Mouse (Mus musculus): ENCODE results near the gene Epc2. TPM values are rescaled to one million over a fixed set of nuclear protein-coding genes. Genes with fewer than 3 reads are reported as not detected.

Gene Epc2
- polyA plus RNA-seq, 1 experiment from 2014 or later, result 4.8 TPM

- Histone ChIP-seq H3K4me2 (no peak overlapping the region), H3K4me1 (peaks cover 26% of the 10 kb centered on the region), H3K27ac (replicated peaks) (no peak overlapping the region), H3K36me3 (no peaks in the 10 kb centered on the region), H3K9me3 (no peaks in the 10 kb centered on the region), H3K4me3 (no peak overlapping the region), H3K27me3 (replicated peaks) (no peaks in the 10 kb centered on the region), H3K9ac (no peak overlapping the region)
- 61% methylated on average over 11 of the region's 11 CpGs for WGBS
- ATAC-seq (ENCODE audit: extremely low read depth, insufficient number of reproducible peaks, low FRiP score, low TSS enrichment), result no peak
Measured at GRCm38 (mm10) chr2:49571159-49571920, 120.1 kb downstream of the Epc2 start.

GRCm38 (mm10) chr2:49572111-49572642 lies 120.9 kb downstream of the Epc2 start:
- no peak for ATAC-seq (ENCODE audit: extremely low read depth, insufficient number of reproducible peaks, low FRiP score, low TSS enrichment)
- WGBS, result 65% methylated on average over 12 of the region's 12 CpGs
- Histone ChIP-seq H3K4me1 (peaks cover 26% of the 10 kb centered on the region), H3K27ac (replicated peaks) (no peak overlapping the region), H3K9me3 (no peaks in the 10 kb centered on the region), H3K9ac (no peak overlapping the region), H3K27me3 (replicated peaks) (no peaks in the 10 kb centered on the region), H3K4me3 (no peak overlapping the region), H3K4me2 (no peak overlapping the region), H3K36me3 (no peaks in the 10 kb centered on the region)

GRCm38 (mm10) chr2:49572684-49573083 lies 121.4 kb downstream of the Epc2 start:
- no peak for ATAC-seq (ENCODE audit: extremely low read depth, insufficient number of reproducible peaks, low FRiP score, low TSS enrichment)
- Histone ChIP-seq H3K36me3 (no peaks in the 10 kb centered on the region), H3K27me3 (replicated peaks) (no peaks in the 10 kb centered on the region), H3K9ac (no peak overlapping the region), H3K4me3 (no peak overlapping the region), H3K9me3 (no peaks in the 10 kb centered on the region), H3K4me1 (peaks cover 26% of the 10 kb centered on the region), H3K27ac (replicated peaks) (no peak overlapping the region), H3K4me2 (no peak overlapping the region)
- 76% methylated on average over 9 of the region's 9 CpGs for WGBS

GRCm38 (mm10) chr2:49573282-49573681 lies 122.0 kb downstream of the Epc2 start:
- no peak overlapping the region for H3K4me3 ChIP-seq
- H3K27me3 ChIP-seq (replicated peaks), result no peaks in the 10 kb centered on the region
- no peak overlapping the region for H3K4me2 ChIP-seq
- 93% methylated on average over 3 of the region's 3 CpGs for WGBS
- ATAC-seq (ENCODE audit: extremely low read depth, insufficient number of reproducible peaks, low FRiP score, low TSS enrichment), result no peak
- H3K9me3 ChIP-seq, result no peaks in the 10 kb centered on the region
- no peak overlapping the region for H3K9ac ChIP-seq
- peaks cover 26% of the 10 kb centered on the region for H3K4me1 ChIP-seq
- no peaks in the 10 kb centered on the region for H3K36me3 ChIP-seq
- H3K27ac ChIP-seq (replicated peaks), result no peak overlapping the region

GRCm38 (mm10) chr2:49580585-49580984 lies 129.3 kb downstream of the Epc2 start:
- H3K4me2 ChIP-seq, result no peak overlapping the region
- ATAC-seq (ENCODE audit: extremely low read depth, insufficient number of reproducible peaks, low FRiP score, low TSS enrichment), result no peak
- H3K36me3 ChIP-seq, result no peaks in the 10 kb centered on the region
- 76% methylated on average over 3 of the region's 3 CpGs for WGBS
- no peaks in the 10 kb centered on the region for H3K9me3 ChIP-seq
- H3K4me1 ChIP-seq, result no peaks in the 10 kb centered on the region
- no peak overlapping the region for H3K4me3 ChIP-seq
- no peaks in the 10 kb centered on the region for H3K27me3 ChIP-seq (replicated peaks)
- no peak overlapping the region for H3K9ac ChIP-seq
- no peak overlapping the region for H3K27ac ChIP-seq (replicated peaks)

- Histone ChIP-seq H3K9me3 (no peaks in the 10 kb centered on the region), H3K4me3 (no peak overlapping the region), H3K4me2 (no peak overlapping the region), H3K27ac (replicated peaks) (no peak overlapping the region), H3K27me3 (replicated peaks) (no peaks in the 10 kb centered on the region), H3K9ac (no peak overlapping the region), H3K4me1 (no peaks in the 10 kb centered on the region), H3K36me3 (no peaks in the 10 kb centered on the region)
- no peak for ATAC-seq (ENCODE audit: extremely low read depth, insufficient number of reproducible peaks, low FRiP score, low TSS enrichment)
- WGBS, result 67% methylated on average over 5 of the region's 5 CpGs
Measured at GRCm38 (mm10) chr2:49582546-49582945, 131.3 kb downstream of the Epc2 start.

GRCm38 (mm10) chr2:49583311-49583710 lies 132.0 kb downstream of the Epc2 start:
- no peak overlapping the region for H3K4me3 ChIP-seq
- no peak overlapping the region for H3K9ac ChIP-seq
- WGBS, result 86% methylated on average over 2 of the region's 2 CpGs
- no peak overlapping the region for H3K4me2 ChIP-seq
- H3K36me3 ChIP-seq, result no peaks in the 10 kb centered on the region
- no peaks in the 10 kb centered on the region for H3K4me1 ChIP-seq
- no peaks in the 10 kb centered on the region for H3K9me3 ChIP-seq
- no peak overlapping the region for H3K27ac ChIP-seq (replicated peaks)
- no peaks in the 10 kb centered on the region for H3K27me3 ChIP-seq (replicated peaks)
- no peak for ATAC-seq (ENCODE audit: extremely low read depth, insufficient number of reproducible peaks, low FRiP score, low TSS enrichment)

GRCm38 (mm10) chr2:49590450-49590849 lies 139.2 kb downstream of the Epc2 start:
- H3K27ac ChIP-seq (replicated peaks), result no peak overlapping the region

GRCm38 (mm10) chr2:49592926-49593325 lies 141.6 kb downstream of the Epc2 start:
- H3K4me2 ChIP-seq, result no peak overlapping the region
- H3K4me3 ChIP-seq, result no peak overlapping the region
- H3K36me3 ChIP-seq, result no peaks in the 10 kb centered on the region
- H3K4me1 ChIP-seq, result no peaks in the 10 kb centered on the region
- H3K9me3 ChIP-seq, result no peaks in the 10 kb centered on the region
- ATAC-seq (ENCODE audit: extremely low read depth, insufficient number of reproducible peaks, low FRiP score, low TSS enrichment), result no peak
- H3K27me3 ChIP-seq (replicated peaks), result no peaks in the 10 kb centered on the region
- no peak overlapping the region for H3K9ac ChIP-seq
- H3K27ac ChIP-seq (replicated peaks), result no peak overlapping the region

More at GRCm38 (mm10) chr2:49590450-49590849, 139.2 kb downstream of the Epc2 start:
- H3K9me3 ChIP-seq, result no peaks in the 10 kb centered on the region
- no peaks in the 10 kb centered on the region for H3K4me1 ChIP-seq
- H3K4me3 ChIP-seq, result no peak overlapping the region
- WGBS, result 59% methylated on average over 5 of the region's 5 CpGs
- H3K36me3 ChIP-seq, result no peaks in the 10 kb centered on the region
- ATAC-seq (ENCODE audit: extremely low read depth, insufficient number of reproducible peaks, low FRiP score, low TSS enrichment), result no peak
- no peak overlapping the region for H3K4me2 ChIP-seq
- H3K27me3 ChIP-seq (replicated peaks), result no peaks in the 10 kb centered on the region
- H3K9ac ChIP-seq, result no peak overlapping the region

GRCm38 (mm10) chr2:49594886-49595285 lies 143.6 kb downstream of the Epc2 start:
- Histone ChIP-seq H3K4me2 (no peak overlapping the region), H3K36me3 (no peaks in the 10 kb centered on the region), H3K27ac (replicated peaks) (no peak overlapping the region), H3K4me1 (no peaks in the 10 kb centered on the region), H3K27me3 (replicated peaks) (no peaks in the 10 kb centered on the region), H3K4me3 (no peak overlapping the region), H3K9ac (no peak overlapping the region), H3K9me3 (no peaks in the 10 kb centered on the region)
- 64% methylated on average over 7 of the region's 7 CpGs for WGBS
- ATAC-seq (ENCODE audit: extremely low read depth, insufficient number of reproducible peaks, low FRiP score, low TSS enrichment), result no peak

GRCm38 (mm10) chr2:49596318-49596717 lies 145.0 kb downstream of the Epc2 start:
- Histone ChIP-seq H3K9ac (no peak overlapping the region), H3K9me3 (no peaks in the 10 kb centered on the region), H3K27ac (replicated peaks) (no peak overlapping the region), H3K36me3 (no peaks in the 10 kb centered on the region), H3K4me2 (no peak overlapping the region), H3K27me3 (replicated peaks) (no peaks in the 10 kb centered on the region), H3K4me3 (no peak overlapping the region), H3K4me1 (no peaks in the 10 kb centered on the region)
- ATAC-seq (ENCODE audit: extremely low read depth, insufficient number of reproducible peaks, low FRiP score, low TSS enrichment), result no peak
- 55% methylated on average over 3 of the region's 3 CpGs for WGBS

Data from heart, embryonic 13.5 days (tissue).